Mouse (Mus musculus) G1E (cell line): ENCODE measurements around the gene Scgb1a1. TPM values are rescaled to one million over a fixed set of nuclear protein-coding genes. Genes with fewer than 3 reads are reported as not detected.
"Not testable (repeated sequence)": the region's sequence is repeated elsewhere in the genome, so short reads cannot be mapped to it uniquely, and the experiment has no call there.

Experiments used
- ATAC-seq: 2 replicates; pipeline ENCODE4 v1.8.0; 2016; ENCODE audit warnings: mild to moderate bottlenecking; ENCODE audit not compliant: insufficient number of reproducible peaks, poor library complexity, low FRiP score, severe bottlenecking; ENCODE audit errors: extremely low read depth
- DNase-seq: peaks from one replicate; pipeline ENCODE4 v3.0.0; 2012; ENCODE audit warnings: low spot score
- H3K27me3 ChIP-seq: 2 replicates; pipeline ENCODE4 v1.6.1; 2012; ENCODE audit warnings: mild to moderate bottlenecking, low read length, inconsistent platforms; ENCODE audit not compliant: insufficient read depth
- H3K36me3 ChIP-seq: replicated peaks from 2 replicates; pipeline ENCODE3; 2012; ENCODE audit warnings: mild to moderate bottlenecking, inconsistent platforms
- H3K4me1 ChIP-seq: 2 replicates; pipeline ENCODE4 v1.6.1; 2012; ENCODE audit warnings: low read depth, low read length, inconsistent platforms, mixed read lengths; ENCODE audit not compliant: insufficient read depth
- H3K4me3 ChIP-seq: 2 replicates; pipeline ENCODE4 v1.5.1; 2012; ENCODE audit warnings: low read depth, mild to moderate bottlenecking, inconsistent platforms, low read length, moderate library complexity, mixed read lengths
- H3K9me3 ChIP-seq: replicated peaks from 2 replicates; pipeline ENCODE4 v1.6.1; 2012; ENCODE audit warnings: inconsistent platforms
- CTCF ChIP-seq: IDR thresholded peaks from 2 replicates; pipeline ENCODE4 v1.5.1; 2012; ENCODE audit warnings: low read depth, low read length, inconsistent platforms, mixed read lengths
- GATA1 ChIP-seq: IDR thresholded peaks from 2 replicates; pipeline ENCODE4 v1.6.1; 2012; ENCODE audit warnings: borderline replicate concordance, low read length, inconsistent platforms, mixed read lengths
- GATA2 ChIP-seq: IDR thresholded peaks from 2 replicates; pipeline ENCODE4 v1.6.1; 2012; ENCODE audit warnings: low read depth, low read length, inconsistent platforms, borderline replicate concordance
- POLR2AphosphoS5 ChIP-seq: IDR thresholded peaks from 2 replicates; pipeline ENCODE4 v1.6.1; 2012; ENCODE audit warnings: low read depth, low read length, inconsistent platforms; ENCODE audit not compliant: insufficient replicate concordance
- TAL1 ChIP-seq: conservative IDR thresholded peaks from 2 replicates; pipeline ENCODE4 v1.6.1; 2012; ENCODE audit warnings: low read depth, low read length, inconsistent platforms, mixed read lengths
- polyA plus RNA-seq: library from polyadenylated mRNA; stranded (reverse); fragments of >175 nt; gene quantifications from 2 replicates; pipeline ENCODE4 v1.2.3, GENCODE M21; 2012
- total RNA-seq, 2 experiments: library from RNA; stranded (forward) in 1 of 2; stranded (reverse) in 1 of 2; fragments of 200-1000 nt in 1 of 2; fragments of >200 nt in 1 of 2; fragmentation: Nextera tagmentation in 1 of 2; gene quantifications; 2 replicates each; pipeline ENCODE4 v1.2.3; 2014 to 2017

Gene Scgb1a1
- total RNA-seq (2014; fragmentation: Nextera tagmentation), result not detected in 2 replicates
- total RNA-seq (2017), result not detected in 2 replicates
- polyA plus RNA-seq, result not detected in 2 replicates

DNA sequence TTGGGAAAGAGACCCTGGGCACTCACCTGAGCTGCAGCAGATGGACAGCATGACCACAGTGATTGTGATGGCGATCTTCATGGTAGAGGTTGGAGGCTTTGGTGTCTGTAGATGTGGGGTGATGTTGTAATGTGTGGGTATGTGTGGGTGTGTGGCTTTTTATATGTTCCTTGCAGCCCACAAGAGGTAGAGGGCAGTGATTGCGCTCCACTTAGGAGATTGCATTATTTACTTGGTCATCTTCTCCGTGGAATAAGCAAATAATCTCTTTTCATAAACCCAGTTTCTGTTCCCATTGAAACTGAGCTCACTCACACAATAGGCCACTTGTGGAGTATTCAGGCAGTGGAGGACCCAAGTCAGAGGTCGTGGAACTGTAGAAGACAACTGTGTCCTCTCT, at the start of gene Scgb1a1:
Gene Scgb1a1 (minus strand): TSS at position 138 of the 400 bp plus-strand sequence.
- Histone ChIP-seq H3K27me3 (peaks cover 51% of the 10 kb centered on the region), H3K36me3 (no peaks in the 10 kb centered on the region)
- DNase-seq, result no peak

DNA sequence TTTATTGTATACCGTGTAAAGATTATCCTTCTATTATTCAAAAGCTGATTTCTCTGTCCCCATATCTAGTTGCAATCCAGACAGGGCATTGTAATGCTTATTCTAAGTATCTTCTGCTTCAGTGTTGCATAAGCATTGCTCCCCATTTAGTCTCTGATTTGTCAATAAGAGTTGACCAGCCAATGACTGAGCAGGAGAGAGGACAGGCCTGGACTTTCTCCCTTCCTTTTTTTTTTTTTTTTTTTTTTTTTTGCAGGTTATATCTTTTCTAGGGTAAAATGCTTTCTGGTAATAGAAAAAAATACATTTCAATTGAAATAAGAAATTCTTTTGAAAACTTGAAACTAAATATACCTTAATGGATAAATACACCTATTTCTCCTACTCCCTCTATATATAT, 49.4 kb upstream of the Scgb1a1 start:
- Histone ChIP-seq H3K4me1 (peaks cover 27% of the 10 kb centered on the region), H3K36me3 (peaks cover 16% of the 10 kb centered on the region), H3K27me3 (peaks cover 13% of the 10 kb centered on the region), H3K4me3 (no peak overlapping the region), H3K9me3 (no peaks in the 10 kb centered on the region)
- ATAC-seq, result no peak
- no peak for DNase-seq
- no peak for TF ChIP-seq GATA2

More for the DNA sequence above, at the start of gene Scgb1a1:
- Histone ChIP-seq H3K4me3 (no peak within 1 kb of the TSS), H3K9me3 (no peaks in the 10 kb centered on the region), H3K4me1 (peaks cover 5% of the 10 kb centered on the region)
- TF ChIP-seq POLR2AphosphoS5, result no peak
- ATAC-seq, result no peak

GRCm38 (mm10) chr19:9135512-9136331, 48.0 kb upstream of the Scgb1a1 start, which contains the start of gene Asrgl1:
Asrgl1 (minus strand) TSS chr19:9135636.
- H3K9me3 ChIP-seq, result no peaks in the 10 kb centered on the region

GRCm38 (mm10) chr19:9134746-9135511, 47.2 kb upstream of the Scgb1a1 start:
- TF ChIP-seq GATA2 (no peak), GATA1 (no peak)
- DNase-seq (peak; percentile 18), ATAC-seq (no peak)
- Histone ChIP-seq H3K9me3 (no peaks in the 10 kb centered on the region), H3K4me3 (peak overlapping the region; percentile 86), H3K27me3 (0 out of 2 replicates have a peak, but pooled peaks cover 5% of the 10 kb centered on the region), H3K4me1 (peaks cover 30% of the 10 kb centered on the region), H3K36me3 (peaks cover 27% of the 10 kb centered on the region)

More at GRCm38 (mm10) chr19:9135512-9136331, 48.0 kb upstream of the Scgb1a1 start, which contains the start of gene Asrgl1:
- Histone ChIP-seq H3K27me3 (0 out of 2 replicates have a peak, but pooled peaks cover 5% of the 10 kb centered on the region), H3K36me3 (peaks cover 23% of the 10 kb centered on the region), H3K4me3 (peak within 1 kb of the TSS; percentile 86), H3K4me1 (peaks cover 30% of the 10 kb centered on the region)
- ATAC-seq (peak; percentile 60), DNase-seq (peak; percentile 88)
- TF ChIP-seq GATA1 (no peak), CTCF (no peak), GATA2 (no peak), TAL1 (no peak), POLR2AphosphoS5 (no peak)

DNA sequence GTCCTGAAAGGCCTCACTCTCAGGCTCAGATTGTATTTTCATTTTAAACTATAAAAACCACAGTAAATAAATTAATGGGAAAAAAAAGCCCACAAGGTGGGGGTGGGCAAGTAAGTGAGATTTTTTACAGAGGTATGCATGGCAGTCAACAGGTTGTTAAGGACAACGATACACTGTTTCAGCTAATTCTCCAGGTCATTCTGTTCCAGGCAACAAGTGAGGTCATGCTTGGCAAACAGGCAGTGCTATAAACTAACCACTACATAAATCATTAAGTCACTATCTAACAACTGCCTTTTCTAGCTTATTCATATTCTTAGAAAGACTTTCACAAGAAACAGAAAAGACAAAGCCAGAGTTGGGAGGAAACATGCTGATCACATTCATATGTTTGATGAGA, 42.2 kb upstream of the Scgb1a1 start:
- ATAC-seq (no peak), DNase-seq (no peak)
- Histone ChIP-seq H3K9me3 (peaks cover 6% of the 10 kb centered on the region), H3K4me1 (peaks cover 24% of the 10 kb centered on the region), H3K4me3 (no peak overlapping the region), H3K27me3 (no peaks in the 10 kb centered on the region), H3K36me3 (peaks cover 56% of the 10 kb centered on the region)
- TF ChIP-seq GATA2, result no peak
- no peak for TF ChIP-seq CTCF
- no peak for TF ChIP-seq GATA1
- no peak for TF ChIP-seq POLR2AphosphoS5
- no peak for TF ChIP-seq TAL1

DNA sequence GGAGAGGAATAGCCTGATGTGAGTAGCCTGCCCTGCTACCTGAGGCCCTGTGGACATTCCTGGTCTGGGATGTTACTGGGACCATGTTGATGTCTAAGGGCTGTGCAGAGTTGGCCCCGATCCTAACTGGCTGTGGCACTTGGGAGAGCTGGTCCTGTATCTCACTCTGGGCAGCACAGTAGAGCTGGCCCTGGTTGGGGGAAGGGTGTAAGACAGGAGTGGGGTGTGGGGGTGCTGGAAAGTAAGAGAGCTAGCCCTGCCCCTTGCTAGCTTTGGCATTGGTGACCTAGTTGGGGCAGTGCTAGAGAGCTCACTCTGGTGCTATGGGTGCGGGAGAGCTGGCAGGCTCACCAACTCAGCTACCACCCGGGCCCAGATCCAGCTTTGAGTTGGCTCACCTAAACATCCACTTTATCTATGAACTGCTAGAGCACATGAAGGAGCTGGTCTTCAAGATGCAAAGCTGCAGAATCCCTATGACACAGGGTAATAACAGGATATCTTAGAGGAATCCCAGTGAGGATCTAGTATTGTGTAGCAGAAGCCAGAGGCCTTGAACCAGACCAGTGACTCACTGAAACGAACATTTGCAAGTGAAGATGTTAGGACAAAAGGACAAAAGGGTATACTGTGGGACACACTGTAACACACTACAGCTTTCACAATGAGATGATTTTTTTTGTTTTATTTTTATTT, 40.9 kb upstream of the Scgb1a1 start:
- Histone ChIP-seq H3K27me3 (no peaks in the 10 kb centered on the region), H3K9me3 (peaks cover 6% of the 10 kb centered on the region), H3K36me3 (peaks cover 51% of the 10 kb centered on the region), H3K4me1 (peaks cover 11% of the 10 kb centered on the region; the same call in 1 of the 2 replicates), H3K4me3 (no peak overlapping the region)
- DNase-seq, result no peak
- no peak for ATAC-seq
- no peak for TF ChIP-seq POLR2AphosphoS5
- TF ChIP-seq GATA2, result no peak
- TF ChIP-seq CTCF, result no peak
- TF ChIP-seq TAL1, result no peak
- TF ChIP-seq GATA1, result no peak

- DNase-seq, H3K9me3 ChIP-seq, H3K4me3 ChIP-seq, H3K4me1 ChIP-seq, H3K27me3 ChIP-seq, ATAC-seq: not testable (repeated sequence)
- peaks cover 37% of the 10 kb centered on the region for H3K36me3 ChIP-seq
Observed at GRCm38 (mm10) chr19:9123986-9124385, 36.2 kb upstream of the Scgb1a1 start.
